8 mouse cellular contexts compared by ENCODE assay signal in the genomic region with DNA sequence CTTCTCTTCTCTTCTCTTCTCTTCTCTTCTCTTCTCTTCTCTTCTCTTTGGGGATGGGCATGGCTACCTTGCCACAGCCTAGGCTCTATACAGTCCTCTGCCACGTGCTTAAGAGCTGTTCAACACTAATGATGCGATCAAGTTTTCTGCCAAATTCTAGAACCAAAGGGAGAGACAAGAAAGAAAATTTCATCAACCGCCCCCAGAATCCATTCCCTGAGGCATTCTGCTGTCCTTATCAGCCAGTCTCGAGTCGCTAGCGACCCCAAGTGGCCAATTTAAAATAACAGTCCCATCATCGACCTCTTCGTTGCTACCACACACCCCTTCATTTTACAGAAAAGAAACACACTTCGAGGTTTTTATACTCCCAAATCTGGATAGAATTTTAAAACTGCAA.
DNase-seq lines count a peak whose midpoint lies in the region; ATAC-seq and TF ChIP-seq lines count a peak whose summit lies in the region.

No protein-coding gene starts in this region.

- peaks cover 2% of the 10 kb centered on the region; the same call in 1 of the 2 replicates for H3K4me1 ChIP-seq in embryonic fibroblast, embryonic 13.5 days (ENCODE audit: control insufficient read depth, insufficient read depth, low read length)
- no peaks in the 10 kb centered on the region for H3K4me1 ChIP-seq in heart, embryonic 11.5 days (ENCODE audit: control insufficient read depth, insufficient read depth, low read length)
- H3K4me1 ChIP-seq in kidney, embryonic 15.5 days, result peaks cover 24% of the 10 kb centered on the region
- H3K4me1 ChIP-seq in limb, embryonic 13.5 days, result peaks cover 13% of the 10 kb centered on the region
- H3K4me1 ChIP-seq in midbrain, postnatal 0 days (ENCODE audit: insufficient read depth, low read length), result peaks cover 4% of the 10 kb centered on the region; the same call in 1 of the 2 replicates
- H3K4me1 ChIP-seq in testis, adult 2 months (ENCODE audit: control insufficient read depth, insufficient read depth, low read length), result no peaks in the 10 kb centered on the region; the same call in 1 of the 2 replicates

- H3K4me3 ChIP-seq in embryonic fibroblast, embryonic 13.5 days (ENCODE audit: insufficient read depth, low read length), result no peak overlapping the region
- peak overlapping the region; percentile 30 for H3K4me3 ChIP-seq in heart, embryonic 11.5 days (ENCODE audit: low read depth, low read length)
- H3K4me3 ChIP-seq in kidney, embryonic 15.5 days (replicated peaks), result peak overlapping the region; percentile 38
- H3K4me3 ChIP-seq in limb, embryonic 13.5 days, result peak overlapping the region; percentile 35
- peak overlapping the region; percentile 29; the same call in 1 of the 2 replicates for H3K4me3 ChIP-seq in midbrain, postnatal 0 days (ENCODE audit: low read depth, low read length)
- H3K4me3 ChIP-seq in testis, adult 2 months (ENCODE audit: control insufficient read depth, low read depth, low read length), result no peak overlapping the region

- peak; percentile 90 for TF ChIP-seq CTCF in brain, embryonic 14.5 days (IDR thresholded peaks at IDR 0.05; ENCODE audit: borderline replicate concordance, extremely low read depth, insufficient read depth, insufficient read length)
- TF ChIP-seq CTCF in embryonic fibroblast, embryonic 13.5 days (IDR thresholded peaks at IDR 0.05; ENCODE audit: borderline replicate concordance, insufficient read depth, low read length), result peak; percentile 32; the same call in 1 of the 2 replicates
- TF ChIP-seq CTCF in midbrain, postnatal 0 days (IDR thresholded peaks at IDR 0.05), result peak; percentile 92
- peak; percentile 45; the same call in 1 of the 2 replicates for TF ChIP-seq CTCF in testis, adult 2 months (IDR thresholded peaks at IDR 0.05; ENCODE audit: control insufficient read depth, insufficient read depth, insufficient replicate concordance, low read depth, low read length)

- peak overlapping the region; percentile 64 for H3K4me2 ChIP-seq in heart, embryonic 11.5 days
- H3K4me2 ChIP-seq in kidney, embryonic 15.5 days, result peak overlapping the region; percentile 67
- H3K4me2 ChIP-seq in limb, embryonic 13.5 days (replicated peaks), result peak overlapping the region; percentile 68
- peak overlapping the region; percentile 49 for H3K4me2 ChIP-seq in midbrain, postnatal 0 days (ENCODE audit: low read depth, low read length, poor library complexity, severe bottlenecking)

- H3K27ac ChIP-seq in embryonic fibroblast, embryonic 13.5 days (ENCODE audit: insufficient read depth, low read length), result no peak overlapping the region
- no peak overlapping the region for H3K27ac ChIP-seq in heart, embryonic 11.5 days (ENCODE audit: low read depth, low read length)
- 0 out of 2 replicates have a peak overlapping the region, but pooled peaks have one; percentile 18 for H3K27ac ChIP-seq in kidney, embryonic 15.5 days
- no peak overlapping the region for H3K27ac ChIP-seq in limb, embryonic 13.5 days
- no peak overlapping the region for H3K27ac ChIP-seq in midbrain, postnatal 0 days (ENCODE audit: low read depth, low read length)
- no peak overlapping the region for H3K27ac ChIP-seq in testis, adult 2 months (ENCODE audit: control insufficient read depth, insufficient read depth, low read depth, low read length)

- ATAC-seq in heart, embryonic 11.5 days (replicated peaks; ENCODE audit: insufficient number of reproducible peaks, low FRiP score, low TSS enrichment), result no peak
- peak; percentile 53 for ATAC-seq in kidney, embryonic 15.5 days (replicated peaks; ENCODE audit: low FRiP score)
- peak; percentile 41; the same call in 1 of the 2 replicates for ATAC-seq in limb, embryonic 13.5 days (ENCODE audit: low FRiP score, low read depth)
- peak; percentile 78 for ATAC-seq in midbrain, postnatal 0 days (ENCODE audit: low FRiP score)

- no peak for TF ChIP-seq POLR2A in brain, embryonic 14.5 days (IDR thresholded peaks at IDR 0.05; ENCODE audit: borderline replicate concordance, extremely low read depth, insufficient read depth, insufficient read length, poor library complexity, severe bottlenecking)
- TF ChIP-seq POLR2A in embryonic fibroblast, embryonic 13.5 days (IDR thresholded peaks at IDR 0.05; ENCODE audit: low read depth, low read length), result no peak
- no peak for TF ChIP-seq POLR2A in testis, adult 2 months (IDR thresholded peaks at IDR 0.05; ENCODE audit: control insufficient read depth, low read depth, low read length)

- H3K27me3 ChIP-seq in heart, embryonic 11.5 days (ENCODE audit: control insufficient read depth, insufficient read depth, low read length), result no peaks in the 10 kb centered on the region
- no peaks in the 10 kb centered on the region for H3K27me3 ChIP-seq in kidney, embryonic 15.5 days
- H3K27me3 ChIP-seq in limb, embryonic 13.5 days, result no peaks in the 10 kb centered on the region
- H3K27me3 ChIP-seq in midbrain, postnatal 0 days (ENCODE audit: insufficient read depth, low read length), result no peaks in the 10 kb centered on the region
- no peaks in the 10 kb centered on the region for H3K27me3 ChIP-seq in testis, adult 2 months (ENCODE audit: control insufficient read depth, insufficient read depth, low read length)

- H3K9ac ChIP-seq in heart, embryonic 11.5 days (ENCODE audit: low read depth, low read length), result no peak overlapping the region; the same call in 1 of the 2 replicates
- H3K9ac ChIP-seq in kidney, embryonic 15.5 days, result no peak overlapping the region
- no peak overlapping the region for H3K9ac ChIP-seq in limb, embryonic 13.5 days
- H3K9ac ChIP-seq in midbrain, postnatal 0 days (replicated peaks; ENCODE audit: low read length, poor library complexity, severe bottlenecking), result no peak overlapping the region

- H3K36me3 ChIP-seq in heart, embryonic 11.5 days (ENCODE audit: control insufficient read depth, insufficient read depth, low read length), result no peaks in the 10 kb centered on the region
- H3K36me3 ChIP-seq in kidney, embryonic 15.5 days, result no peaks in the 10 kb centered on the region
- no peaks in the 10 kb centered on the region for H3K36me3 ChIP-seq in limb, embryonic 13.5 days
- no peaks in the 10 kb centered on the region for H3K36me3 ChIP-seq in midbrain, postnatal 0 days (ENCODE audit: insufficient read depth, low read length)
- H3K36me3 ChIP-seq in testis, adult 2 months (ENCODE audit: control insufficient read depth, insufficient read depth, low read length), result no peaks in the 10 kb centered on the region

- peak; percentile 87 for DNase-seq in 416B (ENCODE audit: low read depth)
- DNase-seq in brain, embryonic 14.5 days (ENCODE audit: low read depth), result peak; percentile 96
- peak; percentile 96 for DNase-seq in midbrain, postnatal 0 days (ENCODE audit: low spot score)

- H3K9me3 ChIP-seq in heart, embryonic 11.5 days (replicated peaks; ENCODE audit: control insufficient read depth, low read length), result no peaks in the 10 kb centered on the region
- H3K9me3 ChIP-seq in kidney, embryonic 15.5 days (replicated peaks), result no peaks in the 10 kb centered on the region
- H3K9me3 ChIP-seq in limb, embryonic 13.5 days, result no peaks in the 10 kb centered on the region
- H3K9me3 ChIP-seq in midbrain, postnatal 0 days (ENCODE audit: low read length), result no peaks in the 10 kb centered on the region

- WGBS in heart, embryonic 11.5 days (ENCODE audit: insufficient replicate concordance), result 1% methylated on average over 9 of the region's 9 CpGs
- 1% methylated on average over 9 of the region's 9 CpGs for WGBS in kidney, embryonic 15.5 days
- WGBS in limb, embryonic 13.5 days, result 2% methylated on average over 9 of the region's 9 CpGs
- 1% methylated on average over 9 of the region's 9 CpGs for WGBS in midbrain, postnatal 0 days

Comparison
In these comparisons a context has a peak if more than half of its experiments do, and no peak if none do; other contexts are left out.
1. CTCF ChIP-seq: peak in every context shown above with its lines; median percentile 92 in midbrain, postnatal 0 days; 90 in brain, embryonic 14.5 days; 45 in testis, adult 2 months; 32 in embryonic fibroblast, embryonic 13.5 days.
2. H3K4me3 ChIP-seq: peak in heart, embryonic 11.5 days (single experiment), kidney, embryonic 15.5 days (single experiment), limb, embryonic 13.5 days (single experiment) and midbrain, postnatal 0 days (single experiment); none in embryonic fibroblast, embryonic 13.5 days (single experiment) and testis, adult 2 months (single experiment).
3. Peak in every context shown above with its lines, with median percentiles within 50 percentile points of each other: DNase-seq and H3K4me2 ChIP-seq.